Mouse (Mus musculus) regulatory T cell (primary cell): Measurements from ENCODE around the gene Ccdc9.
"Not testable (repeated sequence)": the region's sequence is repeated elsewhere in the genome, so short reads cannot be mapped to it uniquely, and the experiment has no call there.

Experiments used
- in situ Hi-C: fragments of 300-600 bp; cut with MboI, MseI; formaldehyde crosslinking; loops from one replicate; pipeline ENCODE4 v1.15.1; 2025; ENCODE audit warnings: high pct_unique_total_duplicates

Gene Ccdc9

GRCm38 (mm10) chr7:16273081-16273765 lies 13.4 kb downstream of the Ccdc9 start, which contains the start of gene Inafm1:
TSS of gene Inafm1 (minus strand) at chr7:16273617.
- in situ Hi-C loops = loop anchor here (5.0 kb wide), 1 partner anchor 81 kb away; no protein-coding TSS in a partner anchor

DNA sequence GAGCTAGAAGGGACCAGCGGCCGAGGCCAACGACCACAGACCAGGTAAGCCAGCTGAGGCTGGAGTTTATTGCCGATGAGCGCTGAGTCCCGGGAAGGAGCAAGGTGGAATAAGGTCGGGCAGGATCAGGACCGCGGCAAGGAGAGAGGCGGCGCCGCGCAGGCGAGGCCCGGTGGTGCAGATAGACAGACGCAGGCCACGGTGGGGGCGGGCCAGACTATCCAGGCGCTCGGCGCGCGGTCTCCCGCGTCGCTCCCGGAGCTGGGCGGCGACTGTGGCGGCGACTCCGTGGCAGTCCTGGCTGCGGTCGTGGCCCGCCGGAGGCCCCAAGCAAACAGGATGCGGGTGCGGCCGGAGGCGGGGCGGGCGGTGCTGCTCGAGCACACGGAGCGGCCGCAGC lies 13.9 kb downstream of the Ccdc9 start:
- in situ Hi-C loops = loop anchor here (5.0 kb wide), 1 partner anchor 80 kb away; no protein-coding TSS in a partner anchor

- in situ Hi-C loops = loop anchor here (5.0 kb wide), 1 partner anchor 79 kb away; no protein-coding TSS in a partner anchor
Observed at GRCm38 (mm10) chr7:16271139-16271538, 15.5 kb downstream of the Ccdc9 start.

- in situ Hi-C loops = not testable (repeated sequence)
Observed at GRCm38 (mm10) chr7:16266593-16266992, 20.0 kb downstream of the Ccdc9 start.

DNA sequence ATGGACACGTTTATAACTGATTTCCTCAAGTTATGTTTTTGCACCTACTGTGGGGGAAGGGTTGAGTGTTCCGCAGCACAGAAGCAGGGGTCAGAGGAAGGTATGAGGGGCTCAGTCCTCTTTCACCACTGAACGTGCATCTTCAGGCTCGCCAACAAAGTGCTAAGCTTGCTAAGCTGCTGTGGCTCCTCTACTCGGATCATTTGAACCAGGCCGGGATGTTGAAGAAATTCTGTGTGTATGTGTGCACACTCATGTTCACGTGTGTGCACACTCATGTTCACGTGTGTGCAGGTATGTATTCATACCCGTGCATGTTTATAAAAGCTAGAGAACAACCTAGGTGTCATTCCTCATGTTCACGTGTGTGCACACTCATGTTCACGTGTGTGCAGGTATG lies 20.7 kb downstream of the Ccdc9 start:
- in situ Hi-C loops = no loop called here

- in situ Hi-C loops = no loop called here
Observed at GRCm38 (mm10) chr7:16263843-16264242, 22.8 kb downstream of the Ccdc9 start.

- in situ Hi-C loops = no loop called here
Observed at GRCm38 (mm10) chr7:16263015-16263787, 23.4 kb downstream of the Ccdc9 start.

GRCm38 (mm10) chr7:16261097-16261496 lies 25.5 kb downstream of the Ccdc9 start:
- in situ Hi-C loops = no loop called here

DNA sequence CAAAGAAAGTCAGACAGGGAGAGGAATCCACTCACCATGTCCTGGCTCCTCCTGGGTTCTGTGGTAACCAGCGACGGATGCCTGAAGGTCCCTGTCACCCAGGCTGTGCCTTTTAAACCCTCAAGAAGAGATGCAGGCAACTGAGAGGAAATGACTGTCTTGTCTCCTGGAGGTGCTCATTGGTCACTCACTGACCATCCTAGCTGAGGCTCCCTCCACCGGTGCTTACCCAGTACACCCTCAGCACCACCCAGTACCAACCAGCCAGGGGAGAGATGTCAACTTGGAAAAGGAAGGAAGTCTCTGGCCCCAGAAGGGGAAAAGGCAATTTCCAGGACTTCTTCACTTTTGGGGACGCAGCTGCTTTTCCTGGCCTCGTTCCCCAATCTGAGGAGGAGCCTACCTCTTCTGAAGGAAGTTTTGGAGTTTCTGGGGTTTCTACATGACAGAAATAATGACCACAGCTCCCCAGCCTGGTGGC lies 27.4 kb downstream of the Ccdc9 start, which contains the start of gene C5ar1:
Gene C5ar1 (minus strand): TSS at position 431 of the 481 bp plus-strand sequence.
- in situ Hi-C loops = no loop called here

DNA sequence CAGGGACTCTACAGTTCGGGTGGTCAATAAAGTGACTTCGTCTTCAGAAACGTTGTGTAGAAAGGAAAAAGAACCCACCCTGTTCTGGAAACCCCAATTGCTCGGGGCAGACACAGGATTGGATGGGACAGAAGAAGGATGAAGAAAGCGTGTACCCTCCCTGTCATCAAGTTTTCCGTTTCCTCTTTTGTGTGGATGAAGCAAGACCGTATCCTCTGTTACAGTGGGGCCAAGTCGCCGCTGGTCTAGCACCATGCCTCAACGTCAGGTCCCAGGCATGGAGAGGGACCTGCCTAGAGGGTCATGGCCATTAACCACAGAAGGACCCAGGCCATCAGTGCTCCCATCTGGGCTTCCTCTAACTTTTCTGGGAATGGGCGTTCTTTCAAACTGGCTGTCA lies 28.8 kb downstream of the Ccdc9 start:
- in situ Hi-C loops = no loop called here

- in situ Hi-C loops = not testable (repeated sequence)
Observed at GRCm38 (mm10) chr7:16255963-16256362, 30.6 kb downstream of the Ccdc9 start.

DNA sequence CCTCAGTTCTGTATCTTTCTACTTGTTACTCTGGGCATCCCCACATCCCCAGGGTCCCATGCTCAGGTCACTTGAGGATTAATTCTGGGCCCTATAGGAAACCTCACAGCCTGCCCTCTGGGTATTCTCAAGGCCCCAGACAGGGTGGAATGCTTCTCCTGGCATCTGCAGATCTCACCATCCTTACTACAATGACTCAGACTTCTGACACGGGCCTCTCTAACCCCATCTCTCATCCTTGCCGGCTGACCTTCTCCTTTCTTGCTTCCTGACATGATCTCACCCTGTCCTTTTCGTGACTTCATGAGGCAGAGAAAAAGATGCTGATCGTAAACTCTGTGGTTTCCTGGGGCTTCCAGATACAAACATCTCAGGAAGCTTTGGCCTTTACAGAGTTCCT lies 32.4 kb downstream of the Ccdc9 start:
- in situ Hi-C loops = no loop called here

GRCm38 (mm10) chr7:16250687-16251086 lies 35.9 kb downstream of the Ccdc9 start:
- in situ Hi-C loops = no loop called here

GRCm38 (mm10) chr7:16245958-16246357 lies 40.6 kb downstream of the Ccdc9 start:
- in situ Hi-C loops = no loop called here

DNA sequence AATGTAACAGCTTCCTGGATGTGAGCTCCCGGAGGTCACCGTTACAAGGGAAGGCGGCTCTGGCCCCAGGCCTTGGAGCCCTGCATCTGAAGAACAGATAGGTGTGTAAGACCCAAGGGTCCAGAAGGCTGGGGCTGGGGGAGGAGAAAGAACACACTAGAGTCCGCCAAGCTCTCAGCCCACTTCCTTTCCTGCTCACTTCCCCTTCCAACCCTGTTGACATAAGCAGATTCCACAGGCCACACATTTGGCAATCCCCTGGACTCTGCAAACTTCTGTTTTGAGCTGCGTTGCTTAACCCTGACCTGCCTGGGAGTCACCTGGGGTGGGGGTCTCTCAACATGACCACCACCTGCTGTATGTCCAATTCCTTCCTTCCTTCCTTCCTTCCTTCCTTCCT lies 42.5 kb downstream of the Ccdc9 start, which contains the start of gene C5ar2:
Gene C5ar2 (minus strand): TSS at position 88 of the 400 bp plus-strand sequence.
- in situ Hi-C loops = no loop called here

- in situ Hi-C loops = no loop called here
Observed at GRCm38 (mm10) chr7:16242198-16242597, 44.4 kb downstream of the Ccdc9 start.

DNA sequence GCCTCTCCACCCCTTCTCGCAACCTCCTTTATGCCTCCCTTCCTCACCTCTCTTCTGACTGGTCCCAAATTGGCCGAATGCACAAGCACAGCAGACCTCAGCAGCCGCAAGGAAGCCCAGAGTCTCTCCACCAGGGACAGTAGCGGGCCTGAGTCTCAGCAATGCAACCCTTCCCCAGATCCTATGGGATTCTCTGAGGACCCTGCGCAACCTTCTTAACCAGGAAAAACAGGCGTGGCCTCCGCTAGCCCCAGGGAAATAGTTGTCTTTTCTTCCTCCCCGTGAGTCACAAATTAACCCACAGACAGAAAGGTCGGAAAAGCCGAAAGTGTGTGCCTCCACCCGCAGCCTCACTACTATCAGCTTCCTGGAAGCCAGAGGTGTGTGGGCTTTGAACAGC lies 44.8 kb downstream of the Ccdc9 start:
- in situ Hi-C loops = no loop called here

- in situ Hi-C loops = no loop called here
Observed at GRCm38 (mm10) chr7:16240978-16241303, 45.7 kb downstream of the Ccdc9 start.

- in situ Hi-C loops = no loop called here
Observed at GRCm38 (mm10) chr7:16240281-16240977, 46.2 kb downstream of the Ccdc9 start.

DNA sequence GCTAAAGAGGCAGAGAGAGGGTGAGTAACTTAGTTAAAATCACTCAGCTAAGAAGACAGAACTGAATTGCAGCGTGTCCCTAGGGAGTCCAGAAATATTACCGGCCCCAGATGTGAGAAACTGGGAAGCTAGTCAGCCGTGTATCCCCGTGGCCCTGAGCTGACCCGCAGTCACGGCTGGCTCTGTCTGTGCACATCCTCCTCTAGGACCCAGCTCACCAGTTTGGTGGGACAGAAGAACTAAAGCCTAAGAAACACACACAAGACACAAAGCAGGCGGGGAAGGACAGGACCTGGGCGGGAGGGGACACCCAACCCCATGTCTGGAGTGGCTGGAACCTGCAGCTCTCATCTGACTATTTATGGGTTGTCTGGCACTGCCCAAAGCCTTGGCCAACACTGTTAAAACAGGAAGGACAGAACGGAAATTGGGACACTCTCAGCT lies 47.0 kb downstream of the Ccdc9 start:
- in situ Hi-C loops = no loop called here

- in situ Hi-C loops = no loop called here
Observed at GRCm38 (mm10) chr7:16229869-16230268, 56.7 kb downstream of the Ccdc9 start.
